Mouse (Mus musculus) heart, embryonic 10.5 days (tissue): ENCODE data around the gene Atg7. TPM values are rescaled to one million over a fixed set of nuclear protein-coding genes. Genes with fewer than 3 reads are reported as not detected.
A peak's percentile ranks its signal among the peaks of the same experiment; 100 is the strongest.

Source experiments
- DNase-seq: peaks from one replicate; pipeline ENCODE4 v3.0.0-alpha.2; 2017; ENCODE audit warnings: low spot score
- H3K27ac ChIP-seq: fragments of 300-500 bp; sonication (generic); 2 replicates; pipeline ENCODE4 v1.5.1; 2016; ENCODE audit warnings: mild to moderate bottlenecking
- H3K27me3 ChIP-seq: fragments of 300-500 bp; sonication (generic); 2 replicates; pipeline ENCODE4 v1.6.1; 2016; ENCODE audit warnings: mild to moderate bottlenecking; ENCODE audit not compliant: poor library complexity, insufficient read depth, severe bottlenecking
- H3K36me3 ChIP-seq: fragments of 300-500 bp; sonication (generic); 2 replicates; pipeline ENCODE4 v1.6.1; 2016; ENCODE audit warnings: mild to moderate bottlenecking, moderate library complexity
- H3K4me1 ChIP-seq: fragments of 300-500 bp; sonication (generic); 2 replicates; pipeline ENCODE4 v1.6.1; 2016; ENCODE audit warnings: mild to moderate bottlenecking
- H3K4me3 ChIP-seq: fragments of 300-500 bp; sonication (generic); 2 replicates; pipeline ENCODE4 v1.5.1; 2016; ENCODE audit warnings: mild to moderate bottlenecking, moderate library complexity
- H3K9me3 ChIP-seq: fragments of 300-500 bp; sonication (generic); 2 replicates; pipeline ENCODE4 v1.6.1; 2016; ENCODE audit warnings: mild to moderate bottlenecking, moderate library complexity
- WGBS: fragments of 180-500 bp; shearing (Covaris S2); methylation state at CpG from one replicate; pipeline ENCODE4 v1.1.7; 2016; 5-methylcytosine and 5-hydroxymethylcytosine counted together
- polyA plus RNA-seq: library from polyadenylated mRNA; unstranded; fragments of >200 nt; fragmentation: Nextera tagmentation; extraction: Ambion mirVana; gene quantifications from 2 replicates; pipeline ENCODE4 v1.2.1, GENCODE M21; 2016

Atg7 gene
- polyA plus RNA-seq, 1 experiment from 2014 or later: 18.7 TPM

DNA sequence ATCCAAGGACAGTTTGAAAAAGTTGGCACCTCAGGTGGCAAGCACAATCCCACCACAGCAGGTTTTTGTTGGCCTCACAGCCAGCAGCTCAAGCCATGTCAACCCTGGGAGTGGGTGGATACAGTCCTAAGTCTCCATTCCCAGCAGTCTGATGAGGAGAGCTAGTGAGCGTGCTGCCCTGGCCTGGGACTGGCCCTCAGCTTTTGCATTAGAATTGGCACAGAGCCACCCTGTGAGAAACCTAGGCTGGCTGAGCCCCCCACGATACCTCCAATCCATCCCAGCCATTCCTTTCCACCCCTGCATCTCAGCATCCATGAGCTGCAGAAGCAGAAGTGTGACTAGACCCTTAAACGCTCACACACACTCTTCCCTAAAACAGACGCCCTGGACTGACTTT lies 259.0 kb downstream of the Atg7 start:
- peak overlapping the region; percentile 84 for H3K27ac ChIP-seq
- H3K4me3 ChIP-seq: peak overlapping the region; percentile 38
- peaks cover 88% of the 10 kb centered on the region for H3K4me1 ChIP-seq
- H3K9me3 ChIP-seq: no peaks in the 10 kb centered on the region
- DNase-seq: no peak
- peaks cover 21% of the 10 kb centered on the region; the same call in 1 of the 2 replicates for H3K36me3 ChIP-seq
- WGBS: 14% methylated on average over 4 of the region's 4 CpGs
- no peaks in the 10 kb centered on the region for H3K27me3 ChIP-seq

DNA sequence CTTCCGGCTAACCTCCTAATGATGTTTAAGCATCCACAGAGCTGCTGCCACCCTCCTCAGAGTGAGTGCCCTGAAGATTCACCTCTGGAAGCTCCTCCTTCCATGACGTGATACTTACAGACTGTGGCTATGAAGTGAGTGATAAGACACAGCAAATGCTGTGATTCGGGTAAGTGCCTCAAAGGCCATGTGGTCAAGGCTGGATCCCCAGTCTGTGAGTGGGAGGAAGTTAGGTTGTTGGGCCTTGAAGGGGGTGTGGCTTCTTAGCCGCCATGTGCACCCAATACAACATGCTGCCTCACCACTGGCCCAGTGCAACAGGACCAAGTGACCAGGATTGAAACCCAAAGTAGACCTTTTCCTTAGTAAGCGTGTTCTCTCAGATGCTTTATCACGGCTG lies 261.3 kb downstream of the Atg7 start:
- Histone ChIP-seq H3K9me3 (no peaks in the 10 kb centered on the region), H3K36me3 (peaks cover 12% of the 10 kb centered on the region), H3K27me3 (no peaks in the 10 kb centered on the region), H3K4me1 (peaks cover 93% of the 10 kb centered on the region), H3K27ac (no peak overlapping the region), H3K4me3 (no peak overlapping the region)
- DNase-seq: no peak
- WGBS: 54% methylated on average over 6 of the region's 6 CpGs

DNA sequence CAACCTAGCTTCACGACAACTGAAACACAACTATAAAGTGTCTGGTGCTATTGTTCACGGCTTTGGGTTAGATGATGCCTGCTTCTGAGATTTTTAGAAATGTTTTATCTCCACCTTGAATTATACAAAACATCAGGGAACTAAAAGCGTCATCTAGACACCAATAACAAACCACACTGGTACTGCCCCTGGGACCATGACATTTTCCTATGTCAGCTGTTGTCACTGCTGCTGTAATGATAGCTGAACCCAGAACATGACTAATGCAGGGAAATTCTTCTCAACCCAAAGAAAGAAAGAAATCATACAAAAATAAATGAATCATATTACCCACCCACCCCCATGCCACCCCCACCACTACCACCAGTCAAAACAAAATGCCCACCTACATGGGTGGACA lies 261.9 kb downstream of the Atg7 start:
- WGBS: 88% methylated on average over 3 of the region's 3 CpGs
- Histone ChIP-seq H3K9me3 (no peaks in the 10 kb centered on the region), H3K27ac (no peak overlapping the region), H3K4me1 (peaks cover 89% of the 10 kb centered on the region), H3K4me3 (no peak overlapping the region), H3K36me3 (peaks cover 10% of the 10 kb centered on the region; the same call in 1 of the 2 replicates), H3K27me3 (no peaks in the 10 kb centered on the region)
- no peak for DNase-seq

DNA sequence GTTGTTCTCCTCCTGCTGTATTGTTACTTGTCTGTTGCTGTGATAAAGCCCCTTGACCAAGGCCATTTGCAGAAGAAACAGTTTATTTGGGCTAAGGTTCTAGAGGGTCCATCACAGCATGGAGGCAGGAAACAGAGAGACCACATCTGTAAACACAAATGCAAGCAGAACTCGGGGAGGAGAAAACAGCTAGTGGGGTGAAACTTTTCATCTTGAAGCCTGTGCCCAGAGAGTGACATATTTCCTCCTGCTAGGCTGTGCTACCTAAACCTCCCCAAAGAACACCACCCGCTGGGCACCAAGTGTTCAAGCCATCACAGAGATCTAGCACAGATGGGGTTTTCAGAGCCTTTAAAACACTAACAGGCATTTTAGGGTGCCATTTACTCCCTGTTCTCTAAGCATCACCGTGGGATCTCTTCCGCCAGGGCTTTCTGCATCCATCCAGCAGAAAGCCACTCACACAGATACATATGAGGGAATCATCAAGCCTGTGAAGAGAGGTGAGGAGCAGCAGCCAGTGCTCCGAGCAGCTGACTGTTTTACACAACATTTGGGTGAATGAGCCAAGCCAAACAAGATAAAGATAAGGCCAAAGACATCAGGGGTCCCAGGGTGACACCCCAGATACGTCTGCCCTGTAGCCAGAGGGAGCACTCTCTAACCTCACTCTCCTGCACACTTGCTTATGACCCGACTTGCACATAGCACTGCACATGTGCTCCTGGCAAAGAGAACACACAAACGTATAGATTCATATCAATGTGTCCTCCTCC lies 262.5 kb downstream of the Atg7 start:
- H3K36me3 ChIP-seq: peaks cover 12% of the 10 kb centered on the region; the same call in 1 of the 2 replicates
- peaks cover 85% of the 10 kb centered on the region for H3K4me1 ChIP-seq
- H3K4me3 ChIP-seq: no peak overlapping the region
- H3K9me3 ChIP-seq: no peaks in the 10 kb centered on the region
- DNase-seq: no peak
- WGBS: 61% methylated on average over 8 of the region's 8 CpGs
- no peaks in the 10 kb centered on the region for H3K27me3 ChIP-seq
- H3K27ac ChIP-seq: no peak overlapping the region

DNA sequence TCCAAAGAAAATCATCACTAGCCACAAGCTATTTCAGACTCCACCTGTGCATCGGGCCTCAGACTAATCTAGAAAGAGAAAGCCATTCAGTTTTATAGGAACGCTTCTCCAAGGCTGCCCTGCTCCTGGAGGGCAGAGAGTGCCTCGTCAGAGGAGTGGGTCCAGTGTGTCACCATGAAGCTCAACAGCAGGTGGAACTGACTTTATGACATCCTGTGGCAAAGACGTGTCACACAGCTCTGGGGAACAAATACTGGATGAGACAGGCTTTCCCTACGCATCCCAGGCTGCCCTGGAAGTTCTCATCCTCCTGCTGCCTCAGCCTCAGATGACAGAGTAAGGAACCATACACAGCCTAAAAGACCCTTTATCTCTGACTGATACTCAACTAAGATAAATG lies 263.3 kb downstream of the Atg7 start:
- H3K27me3 ChIP-seq: no peaks in the 10 kb centered on the region
- peaks cover 12% of the 10 kb centered on the region; the same call in 1 of the 2 replicates for H3K36me3 ChIP-seq
- H3K27ac ChIP-seq: no peak overlapping the region
- H3K4me1 ChIP-seq: peaks cover 79% of the 10 kb centered on the region
- H3K4me3 ChIP-seq: no peak overlapping the region
- DNase-seq: no peak
- H3K9me3 ChIP-seq: no peaks in the 10 kb centered on the region
- WGBS: 52% methylated on average over 5 of the region's 5 CpGs

DNA sequence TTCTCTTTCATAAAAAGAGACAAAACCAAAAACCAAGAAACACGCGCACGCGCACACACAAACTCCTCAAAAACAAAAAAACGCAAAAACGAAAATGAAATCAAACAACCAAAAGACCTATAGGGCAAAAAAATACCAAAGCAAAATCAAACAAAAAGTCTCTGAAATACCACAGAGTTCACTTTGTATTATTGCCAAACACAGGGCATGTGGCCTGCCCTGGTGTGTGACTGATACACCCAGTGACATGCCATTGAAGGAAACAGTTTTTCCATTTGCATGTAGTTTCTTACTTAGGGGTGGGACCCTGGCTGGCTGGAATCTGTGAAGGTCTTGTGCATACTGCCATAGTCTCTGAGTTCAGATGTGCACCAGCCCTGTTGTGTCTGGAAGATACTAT lies 264.6 kb downstream of the Atg7 start:
- Histone ChIP-seq H3K4me1 (peaks cover 79% of the 10 kb centered on the region), H3K36me3 (peaks cover 12% of the 10 kb centered on the region; the same call in 1 of the 2 replicates)
- 89% methylated on average over 6 of the region's 6 CpGs for WGBS

DNA sequence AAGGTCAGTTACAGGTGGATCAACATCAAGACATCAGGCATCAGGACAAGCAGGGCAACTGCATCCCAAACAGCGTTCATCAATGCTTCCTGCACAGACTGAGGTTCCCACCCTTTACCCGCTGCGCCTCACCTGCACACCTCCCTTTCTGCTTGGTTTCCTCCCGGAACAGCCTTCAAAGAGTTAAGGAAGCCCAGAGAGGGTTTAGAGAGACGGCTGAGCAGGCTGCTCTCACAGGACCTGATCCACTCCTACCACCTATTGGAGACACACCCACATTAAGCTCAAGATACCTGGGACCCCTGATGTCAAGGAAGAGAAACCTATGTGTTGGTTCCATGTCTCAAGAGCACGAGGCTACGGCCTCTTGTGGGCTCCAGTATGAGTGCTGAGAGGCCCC lies 266.9 kb downstream of the Atg7 start:
- 84% methylated on average over 7 of the region's 7 CpGs for WGBS
- H3K4me3 ChIP-seq: no peak overlapping the region
- no peaks in the 10 kb centered on the region for H3K27me3 ChIP-seq
- DNase-seq: no peak
- peaks cover 12% of the 10 kb centered on the region; the same call in 1 of the 2 replicates for H3K36me3 ChIP-seq
- H3K4me1 ChIP-seq: peaks cover 79% of the 10 kb centered on the region
- H3K9me3 ChIP-seq: no peaks in the 10 kb centered on the region
- 0 out of 2 replicates have a peak overlapping the region, but pooled peaks have one; percentile 22 for H3K27ac ChIP-seq

More for the DNA sequence above, 264.6 kb downstream of the Atg7 start:
- H3K9me3 ChIP-seq: no peaks in the 10 kb centered on the region
- no peak for DNase-seq
- no peak overlapping the region for H3K4me3 ChIP-seq
- no peaks in the 10 kb centered on the region for H3K27me3 ChIP-seq
- 0 out of 2 replicates have a peak overlapping the region, but pooled peaks have one; percentile 16 for H3K27ac ChIP-seq

Other genes with a start within 250 kb of the Atg7 start
- gene Hrh1, start 245.2 kb upstream of the Atg7 start, polyA plus RNA-seq: not detected in 2 replicates